Mouse (Mus musculus) megakaryocyte, embryonic 14.5 days (primary cell): ENCODE measurements around the gene Gcm1.

ENCODE experiments used
- FLI1 ChIP-seq: IDR thresholded peaks from 2 replicates; pipeline ENCODE4 v1.6.1; 2012; ENCODE audit warnings: low read length, inconsistent platforms, mixed read lengths
- GATA1 ChIP-seq: IDR thresholded peaks from 3 replicates; pipeline ENCODE4 v1.6.1; 2012; ENCODE audit warnings: mixed read lengths, low read length, inconsistent platforms, borderline replicate concordance

DNA sequence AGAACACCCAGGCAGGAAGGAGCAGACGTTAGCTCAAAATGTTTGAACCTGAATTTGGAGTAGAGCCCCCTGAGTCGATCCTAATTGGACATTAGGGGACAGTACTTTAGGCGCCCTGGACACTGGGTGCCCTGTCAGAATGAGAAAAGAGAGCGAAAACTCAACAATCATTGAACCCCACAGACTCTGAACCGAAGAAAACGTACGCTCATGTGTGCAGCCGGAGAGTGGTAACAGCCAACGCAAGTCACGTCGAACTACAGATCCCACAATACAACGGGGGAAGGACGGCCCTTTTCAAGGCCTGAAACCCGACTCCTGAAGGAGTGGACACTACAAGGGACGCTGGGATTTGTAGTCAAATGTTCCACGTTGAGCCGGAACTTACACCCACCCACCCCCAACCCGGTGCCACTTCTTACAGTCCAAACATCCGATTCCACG, 57.1 kb downstream of the Gcm1 start, which contains the start of the genes Fbxo9 and Ick:
- TF ChIP-seq GATA1, result no peak
- TF ChIP-seq FLI1, result no peak
